Mouse (Mus musculus) retina, adult 2 months (tissue): ENCODE data around the gene Prpf38b.

Source experiments
- DNase-seq: peaks from one replicate; pipeline ENCODE4 v3.0.0-alpha.2; 2012; ENCODE audit warnings: low read depth, low spot score

Prpf38b gene

GRCm38 (mm10) chr3:108860786-108861185 is 50.7 kb downstream of the Prpf38b start:
- DNase-seq: no peak

GRCm38 (mm10) chr3:108858231-108858770 is 53.2 kb downstream of the Prpf38b start:
- DNase-seq: no peak

GRCm38 (mm10) chr3:108857714-108858113 is 53.8 kb downstream of the Prpf38b start:
- DNase-seq: no peak

GRCm38 (mm10) chr3:108857124-108857470 is 54.4 kb downstream of the Prpf38b start:
- DNase-seq: no peak

GRCm38 (mm10) chr3:108856386-108857123 is 55.0 kb downstream of the Prpf38b start:
- no peak for DNase-seq

- no peak for DNase-seq
These were observed 55.7 kb downstream of the Prpf38b start for GRCm38 (mm10) chr3:108855864-108856263.

GRCm38 (mm10) chr3:108855371-108855770 is 56.2 kb downstream of the Prpf38b start:
- no peak for DNase-seq

GRCm38 (mm10) chr3:108853266-108853665 is 58.3 kb downstream of the Prpf38b start:
- DNase-seq: no peak
